Mouse (Mus musculus) spleen, postnatal 36 days (tissue): ENCODE measurements around the gene Macrod2.

ENCODE experiments used
- DNase-seq, 2 experiments: peaks; one replicate each; pipeline ENCODE4 v3.0.0; 2022; ENCODE audit warnings: low spot score in 2 of 2, mixed read lengths in 1 of 2

Macrod2 gene

GRCm38 (mm10) chr2:142222137-142222921 is 1827.2 kb downstream of the Macrod2 start:
- DNase-seq = no peak

DNA sequence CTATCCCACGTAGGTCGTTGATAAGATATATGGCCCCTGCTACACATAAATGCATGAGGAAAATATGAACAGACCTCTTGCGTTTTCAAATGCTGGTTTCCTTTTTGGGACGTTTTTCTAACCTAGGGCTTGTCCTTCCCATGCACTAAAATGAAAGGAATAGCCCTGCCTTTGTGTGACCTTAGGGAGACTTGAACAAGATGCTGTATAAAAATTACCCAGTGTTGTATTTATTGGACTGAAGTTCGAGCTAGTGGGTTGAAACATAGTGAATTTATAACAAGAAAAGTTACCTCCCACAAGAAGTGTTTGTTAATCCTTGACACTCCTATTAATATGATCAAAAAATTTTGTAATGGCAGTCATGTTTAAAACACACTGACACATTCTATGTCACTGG is 1827.8 kb downstream of the Macrod2 start:
- DNase-seq = no peak

- DNase-seq = no peak
Measured at GRCm38 (mm10) chr2:142230985-142231549, 1836.0 kb downstream of the Macrod2 start.

- no peak for DNase-seq
Measured at GRCm38 (mm10) chr2:142232828-142233227, 1837.7 kb downstream of the Macrod2 start.

DNA sequence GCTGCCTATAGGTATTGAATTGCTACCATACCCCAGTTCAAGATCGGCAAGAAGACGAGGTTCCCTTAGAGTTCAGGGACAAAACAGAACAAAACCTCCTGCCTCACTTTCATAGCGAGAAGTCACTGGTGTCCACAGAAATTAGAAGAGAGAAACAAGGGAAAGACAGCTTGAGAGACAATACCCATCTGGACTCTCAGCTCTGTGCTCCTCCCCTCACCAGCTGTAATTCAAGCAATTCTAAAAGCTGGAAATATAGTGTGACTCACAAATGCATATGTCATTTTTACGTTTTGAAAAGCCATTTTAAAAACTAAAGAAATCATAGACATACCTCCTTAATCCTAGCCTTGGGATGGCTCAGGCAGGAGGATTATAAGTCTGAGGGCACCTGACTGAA is 1848.4 kb downstream of the Macrod2 start:
- no peak for DNase-seq

DNA sequence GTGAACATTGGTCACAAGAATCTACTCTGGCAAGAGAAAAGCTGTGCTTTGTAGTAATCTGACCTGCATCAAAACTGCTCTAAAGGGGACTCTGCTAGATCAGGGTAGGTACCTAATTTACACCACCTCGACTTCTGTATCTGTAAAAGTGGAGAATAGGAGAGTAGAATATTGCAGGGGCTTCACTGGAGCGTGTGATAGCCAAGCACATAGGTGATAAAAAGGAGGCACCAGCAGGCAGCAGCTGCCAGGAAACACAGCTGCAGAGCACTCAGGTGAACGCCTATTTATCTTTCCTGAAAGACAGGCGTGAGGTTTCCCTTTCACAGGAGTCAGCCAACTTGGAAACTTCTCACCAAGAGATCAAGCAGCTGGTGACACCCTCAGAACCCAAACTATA is 1855.3 kb downstream of the Macrod2 start:
- no peak for DNase-seq

- no peak for DNase-seq
Measured at GRCm38 (mm10) chr2:142251518-142251917, 1856.4 kb downstream of the Macrod2 start.

DNA sequence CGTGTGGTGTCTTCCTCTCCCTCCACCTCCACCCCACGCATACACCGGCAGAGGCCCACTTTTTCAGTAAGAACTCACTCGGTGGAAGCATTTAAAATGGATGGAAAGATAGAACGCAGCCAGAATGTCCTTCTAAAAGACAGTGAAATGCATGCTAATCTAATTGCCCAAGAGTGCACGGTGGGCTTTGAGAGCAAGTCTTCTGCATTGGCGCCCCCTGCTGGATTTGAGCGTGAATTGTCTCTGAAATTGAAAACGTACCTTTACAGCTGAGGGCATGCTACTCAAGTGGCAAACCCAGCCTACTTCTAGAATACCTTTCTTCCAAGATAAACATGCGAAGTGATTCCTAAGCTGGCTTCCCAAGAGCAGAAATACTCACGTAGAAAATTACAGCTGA is 1858.8 kb downstream of the Macrod2 start:
- no peak for DNase-seq

- no peak for DNase-seq
Measured at GRCm38 (mm10) chr2:142254566-142254965, 1859.5 kb downstream of the Macrod2 start.

DNA sequence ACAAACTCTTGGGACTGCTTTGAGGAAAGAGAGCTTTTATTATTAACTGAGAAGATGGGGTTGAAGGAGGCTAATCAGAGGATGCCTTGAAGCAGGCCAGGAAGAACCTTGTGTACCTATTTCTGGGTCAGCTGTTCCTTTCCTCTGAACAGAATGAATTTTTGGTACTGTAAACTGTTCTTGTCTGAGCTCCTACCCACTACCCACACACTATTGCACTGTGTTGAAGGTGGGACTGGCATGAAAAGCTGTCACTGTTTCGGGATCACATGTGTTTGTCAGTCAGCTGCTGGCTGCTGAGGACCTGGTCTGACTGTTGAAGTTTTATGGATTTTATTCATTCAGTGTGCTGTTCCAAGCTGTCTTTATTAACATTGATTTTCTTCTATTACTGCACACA is 1862.4 kb downstream of the Macrod2 start:
- DNase-seq = no peak

DNA sequence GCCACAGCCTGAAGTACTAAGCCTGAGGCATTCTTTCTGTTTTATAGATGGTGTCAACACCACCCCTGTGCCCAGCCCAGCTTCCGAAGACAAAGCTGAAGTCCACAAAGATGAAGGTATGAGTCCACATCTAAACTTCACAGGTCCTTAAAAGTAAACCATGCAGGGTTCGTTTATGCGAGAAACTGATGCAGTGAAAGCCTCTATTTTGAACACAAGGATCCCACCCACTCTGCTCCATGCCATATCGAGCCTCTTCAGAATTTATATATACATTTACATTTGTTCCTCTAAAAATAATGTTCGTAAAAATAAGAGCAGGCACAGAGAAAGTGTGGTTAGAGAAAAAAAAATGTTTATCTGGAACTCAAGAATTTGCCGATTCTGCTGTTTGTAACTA is 1865.9 kb downstream of the Macrod2 start:
- DNase-seq = no peak

DNA sequence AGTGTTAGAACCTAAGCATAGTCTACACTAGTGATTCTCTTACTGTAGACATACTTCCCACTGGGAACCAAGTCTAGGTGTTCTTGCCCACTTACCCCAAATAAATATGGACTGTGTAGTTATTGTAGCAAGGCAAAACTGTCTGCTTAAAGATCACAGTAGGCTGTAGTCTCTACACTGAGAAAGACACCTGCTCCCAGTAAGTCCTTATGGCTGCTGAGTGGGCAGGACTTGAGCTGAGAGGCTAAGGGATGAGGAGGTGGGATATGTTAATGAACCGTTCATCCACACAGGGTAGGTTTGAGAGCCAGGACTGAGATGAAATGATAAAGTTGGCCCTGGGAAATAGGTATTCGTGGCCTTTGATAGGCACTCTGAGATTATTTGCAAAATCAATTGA is 1869.6 kb downstream of the Macrod2 start:
- no peak for DNase-seq

- DNase-seq = no peak
Measured at GRCm38 (mm10) chr2:142267836-142268235, 1872.7 kb downstream of the Macrod2 start.

DNA sequence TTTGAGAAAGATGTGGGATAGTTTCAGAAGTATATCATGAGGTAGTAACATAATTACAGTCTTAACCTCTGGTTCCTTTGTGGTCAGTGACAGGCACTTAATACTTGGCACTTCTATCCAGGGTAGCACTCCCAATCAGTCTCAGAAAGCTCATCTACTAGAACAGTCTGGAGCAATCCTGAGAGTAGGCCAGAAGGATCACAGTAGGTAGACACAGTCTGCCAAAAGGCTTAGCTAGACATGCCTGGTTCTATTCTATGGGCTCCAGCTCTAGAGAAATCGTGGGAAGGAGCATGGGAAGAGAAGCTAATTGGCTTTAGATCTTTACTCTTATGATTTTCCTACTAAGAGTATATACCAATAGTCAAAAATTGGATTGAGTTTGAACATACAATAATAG is 1891.7 kb downstream of the Macrod2 start:
- no peak for DNase-seq

GRCm38 (mm10) chr2:142294831-142295230 is 1899.7 kb downstream of the Macrod2 start:
- DNase-seq = no peak

DNA sequence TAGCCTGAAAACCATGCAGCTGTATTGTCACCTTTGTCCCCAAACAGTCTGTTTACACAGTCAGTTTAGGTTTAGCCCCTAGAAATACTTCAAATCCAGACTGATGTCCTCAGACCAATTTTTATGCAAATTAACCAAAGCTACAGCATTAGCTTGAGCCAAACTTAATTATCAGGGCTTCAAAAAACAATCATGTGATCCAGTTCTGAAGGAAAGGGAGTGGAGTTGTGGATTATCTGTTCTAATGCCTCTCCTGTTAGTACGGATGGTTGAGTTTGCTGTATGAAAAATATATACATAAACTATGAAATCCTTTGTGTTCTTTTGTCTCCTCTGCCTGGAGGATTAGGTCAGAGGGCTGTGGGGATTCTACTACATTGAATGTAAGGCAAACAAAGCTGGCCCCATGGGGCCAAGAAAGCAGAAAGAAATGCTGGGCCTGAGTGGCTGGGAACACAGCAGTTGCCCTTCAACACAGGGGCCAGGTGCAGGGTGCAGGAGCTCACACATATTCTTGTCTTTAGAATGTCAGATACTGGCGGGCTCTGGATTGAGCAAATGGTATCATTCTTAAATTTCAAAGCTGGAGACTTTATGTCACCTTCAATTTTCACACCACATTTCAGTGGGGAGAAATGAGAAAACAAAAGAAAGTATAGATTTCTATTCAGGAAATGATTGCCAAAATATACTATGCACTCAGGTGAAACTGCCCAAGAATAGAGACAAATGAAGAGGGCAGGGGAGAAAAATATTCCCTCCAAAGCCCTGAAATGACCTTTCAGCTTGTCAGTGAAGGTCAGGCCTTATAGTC is 1908.2 kb downstream of the Macrod2 start:
- DNase-seq = no peak

DNA sequence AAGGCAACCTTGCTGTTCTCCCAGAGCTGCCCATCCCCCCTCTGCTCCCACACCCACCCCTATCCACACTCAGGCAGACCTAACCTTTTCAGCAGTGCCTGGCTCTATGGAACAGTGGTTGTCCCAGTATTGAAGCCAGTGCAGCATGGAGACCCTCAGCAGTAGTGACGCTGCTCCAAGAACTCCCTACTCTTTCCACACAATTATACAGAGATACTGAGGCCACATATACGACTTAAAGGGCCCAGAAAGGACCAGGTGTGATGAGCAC is 1908.7 kb downstream of the Macrod2 start:
- no peak for DNase-seq

DNA sequence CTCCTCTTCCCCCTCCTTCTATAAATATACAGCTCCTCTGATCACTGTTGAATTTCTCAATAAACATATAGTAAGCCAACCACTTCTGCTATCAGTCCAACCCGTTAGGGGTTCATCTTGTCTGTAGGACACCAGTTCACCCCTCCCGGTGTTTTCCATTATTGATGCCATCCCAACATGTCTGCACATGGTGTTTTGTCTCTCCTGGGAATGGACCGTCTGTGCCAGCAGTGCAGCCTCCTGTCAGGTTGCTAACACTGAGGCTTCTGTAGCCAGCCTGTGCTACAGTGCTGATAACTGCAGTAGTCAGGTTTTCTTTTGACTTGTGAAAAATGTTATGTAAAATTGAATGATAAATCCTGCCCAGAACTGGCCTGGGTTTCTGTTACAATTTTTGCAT is 1928.0 kb downstream of the Macrod2 start:
- DNase-seq = no peak

DNA sequence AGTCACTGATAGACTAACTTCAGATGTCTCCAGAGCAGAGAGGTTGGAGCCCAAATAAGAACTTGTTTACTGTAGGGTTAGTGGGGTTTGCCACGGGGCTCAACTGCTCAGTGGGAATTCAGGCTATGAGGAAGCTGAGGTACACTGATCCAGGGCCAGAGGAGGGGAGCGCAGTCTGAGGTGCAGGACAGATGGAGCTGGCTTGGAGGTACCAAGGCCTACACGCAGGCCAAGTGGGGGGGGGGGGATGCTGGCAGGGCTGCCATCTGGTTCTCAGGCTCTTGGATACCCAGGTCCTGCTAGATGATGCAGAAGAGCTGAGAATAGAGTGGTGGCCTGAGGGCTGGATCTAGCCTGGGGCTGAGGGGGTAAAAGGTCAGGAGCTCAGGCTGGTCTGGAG is 1931.6 kb downstream of the Macrod2 start:
- no peak for DNase-seq

DNA sequence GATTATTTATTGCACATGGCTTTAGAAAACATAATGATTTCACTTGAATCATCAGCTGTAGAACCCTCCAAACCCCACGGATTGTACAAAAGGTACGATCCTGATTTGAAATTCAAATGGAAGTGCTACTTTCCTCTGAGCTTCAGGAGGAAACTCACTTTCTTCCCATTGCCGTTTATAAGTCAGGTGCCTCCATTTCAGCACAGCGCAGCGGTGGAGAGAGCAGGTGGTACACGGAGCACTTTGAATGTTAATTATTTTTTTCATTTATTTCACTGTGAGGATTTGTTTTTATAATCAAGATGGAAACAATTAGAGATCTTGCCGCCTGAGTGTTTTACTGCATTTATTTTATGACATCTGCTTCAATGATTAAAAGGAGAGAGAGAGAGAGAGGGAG is 1934.7 kb downstream of the Macrod2 start:
- DNase-seq = no peak

DNA sequence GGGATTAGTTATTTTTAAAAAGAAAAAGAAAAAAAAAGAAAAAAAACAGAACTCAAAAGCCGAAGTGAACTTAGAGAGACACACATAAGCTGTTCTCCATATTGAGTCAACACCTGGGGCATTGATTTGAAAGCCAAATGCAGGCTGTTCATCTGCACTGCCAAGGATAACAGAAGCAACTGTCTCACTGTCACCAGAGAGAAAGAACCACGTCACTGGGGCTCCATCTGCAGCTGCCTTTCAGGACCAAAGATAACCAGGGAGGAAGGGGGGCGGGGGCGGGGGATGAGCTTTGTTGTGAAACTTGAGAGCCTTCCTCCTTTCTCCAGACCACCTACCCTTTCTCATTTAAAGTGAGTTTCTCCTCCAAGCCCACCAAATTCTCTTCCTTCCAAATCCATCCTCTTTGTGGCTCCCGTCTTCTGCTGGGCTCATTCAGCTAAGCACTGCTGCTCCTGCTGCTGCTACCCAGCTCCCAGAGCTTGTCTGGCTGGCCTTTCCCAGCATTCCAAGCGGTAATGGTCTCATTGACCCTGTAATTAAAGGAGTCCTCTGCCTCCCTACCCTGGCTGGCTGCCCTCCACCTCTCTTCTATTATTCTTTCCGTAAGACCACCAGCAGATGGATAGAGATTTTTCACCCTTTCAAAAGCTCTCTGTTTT is 1939.5 kb downstream of the Macrod2 start:
- DNase-seq = no peak
